Mouse (Mus musculus): ENCODE data around the gene Bbs9. TPM values are rescaled to one million over a fixed set of nuclear protein-coding genes. Genes with fewer than 3 reads are reported as not detected.
A peak's percentile ranks its signal among the peaks of the same experiment; 100 is the strongest.
"Not testable (repeated sequence)": the region's sequence is repeated elsewhere in the genome, so short reads cannot be mapped to it uniquely, and the experiment has no call there.

Bbs9 gene
- 24.6 and 27.1 TPM in 2 replicates for total RNA-seq (2017)

GRCm38 (mm10) chr9:22475424-22475868 is at the start of gene Bbs9:
Gene Bbs9, plus strand, starts transcription at chr9:22475715.
- ATAC-seq (ENCODE audit: extremely low read depth, insufficient number of reproducible peaks, low FRiP score, poor library complexity, severe bottlenecking) = peak; percentile 98

- no peak for ATAC-seq (ENCODE audit: extremely low read depth, insufficient number of reproducible peaks, low FRiP score, poor library complexity, severe bottlenecking)
Measured at GRCm38 (mm10) chr9:22428028-22428665, 47.4 kb upstream of the Bbs9 start.

- no peak for ATAC-seq (ENCODE audit: extremely low read depth, insufficient number of reproducible peaks, low FRiP score, poor library complexity, severe bottlenecking)
Measured at GRCm38 (mm10) chr9:22428666-22429410, 46.7 kb upstream of the Bbs9 start.

- peak; percentile 23; the same call in 1 of the 2 replicates for ATAC-seq (ENCODE audit: extremely low read depth, insufficient number of reproducible peaks, low FRiP score, poor library complexity, severe bottlenecking)
Measured at GRCm38 (mm10) chr9:22429533-22430241, 45.8 kb upstream of the Bbs9 start.

- ATAC-seq (ENCODE audit: extremely low read depth, insufficient number of reproducible peaks, low FRiP score, poor library complexity, severe bottlenecking) = no peak
Measured at GRCm38 (mm10) chr9:22430315-22430840, 45.1 kb upstream of the Bbs9 start.

- no peak for ATAC-seq (ENCODE audit: extremely low read depth, insufficient number of reproducible peaks, low FRiP score, poor library complexity, severe bottlenecking)
Measured at GRCm38 (mm10) chr9:22433221-22433620, 42.3 kb upstream of the Bbs9 start.

GRCm38 (mm10) chr9:22434101-22434500 is 41.4 kb upstream of the Bbs9 start:
- no peak for ATAC-seq (ENCODE audit: extremely low read depth, insufficient number of reproducible peaks, low FRiP score, poor library complexity, severe bottlenecking)

- no peak for ATAC-seq (ENCODE audit: extremely low read depth, insufficient number of reproducible peaks, low FRiP score, poor library complexity, severe bottlenecking)
Measured at GRCm38 (mm10) chr9:22438826-22439225, 36.7 kb upstream of the Bbs9 start.

GRCm38 (mm10) chr9:22443157-22443556 is 32.4 kb upstream of the Bbs9 start:
- peak; percentile 50 for ATAC-seq (ENCODE audit: extremely low read depth, insufficient number of reproducible peaks, low FRiP score, poor library complexity, severe bottlenecking)

- no peak for ATAC-seq (ENCODE audit: extremely low read depth, insufficient number of reproducible peaks, low FRiP score, poor library complexity, severe bottlenecking)
Measured at GRCm38 (mm10) chr9:22445123-22445522, 30.4 kb upstream of the Bbs9 start.

- ATAC-seq (ENCODE audit: extremely low read depth, insufficient number of reproducible peaks, low FRiP score, poor library complexity, severe bottlenecking) = no peak
Measured at GRCm38 (mm10) chr9:22447213-22447612, 28.3 kb upstream of the Bbs9 start.

- ATAC-seq (ENCODE audit: extremely low read depth, insufficient number of reproducible peaks, low FRiP score, poor library complexity, severe bottlenecking) = no peak
Measured at GRCm38 (mm10) chr9:22448420-22448819, 27.1 kb upstream of the Bbs9 start.

- ATAC-seq (ENCODE audit: extremely low read depth, insufficient number of reproducible peaks, low FRiP score, poor library complexity, severe bottlenecking) = no peak
Measured at GRCm38 (mm10) chr9:22449209-22449608, 26.3 kb upstream of the Bbs9 start.

- no peak for ATAC-seq (ENCODE audit: extremely low read depth, insufficient number of reproducible peaks, low FRiP score, poor library complexity, severe bottlenecking)
Measured at GRCm38 (mm10) chr9:22452697-22453096, 22.8 kb upstream of the Bbs9 start.

- no peak for ATAC-seq (ENCODE audit: extremely low read depth, insufficient number of reproducible peaks, low FRiP score, poor library complexity, severe bottlenecking)
Measured at GRCm38 (mm10) chr9:22453501-22453924, 22.0 kb upstream of the Bbs9 start.

GRCm38 (mm10) chr9:22453990-22454389 is 21.5 kb upstream of the Bbs9 start, which contains the start of gene Gm17545:
Gene Gm17545, plus strand, starts transcription at chr9:22454290.
- ATAC-seq (ENCODE audit: extremely low read depth, insufficient number of reproducible peaks, low FRiP score, poor library complexity, severe bottlenecking) = not testable (repeated sequence)

GRCm38 (mm10) chr9:22455041-22455440 is 20.5 kb upstream of the Bbs9 start:
- no peak for ATAC-seq (ENCODE audit: extremely low read depth, insufficient number of reproducible peaks, low FRiP score, poor library complexity, severe bottlenecking)

GRCm38 (mm10) chr9:22457142-22457835 is 18.2 kb upstream of the Bbs9 start:
- ATAC-seq (ENCODE audit: extremely low read depth, insufficient number of reproducible peaks, low FRiP score, poor library complexity, severe bottlenecking) = peak; percentile 92

- ATAC-seq (ENCODE audit: extremely low read depth, insufficient number of reproducible peaks, low FRiP score, poor library complexity, severe bottlenecking) = no peak
Measured at GRCm38 (mm10) chr9:22461946-22462345, 13.6 kb upstream of the Bbs9 start.

Data from neutrophil, adult 5-6 weeks (primary cell).